Mouse (Mus musculus) midbrain, embryonic 11.5 days (tissue): ENCODE measurements at regions not wholly inside any gene's neighbourhood (a gene's known extent, or its start where the extent isn't known, plus 50 kb on each side); places are given as distances from the start of the nearest gene placed in this dataset.

Source experiments
- ATAC-seq: fragments of 200-750 bp; cut with Nextera tagmentation; 2 replicates; pipeline ENCODE4 v1.8.0; 2017; ENCODE audit warnings: moderate TSS enrichment, moderate library complexity; ENCODE audit not compliant: low FRiP score
- DNase-seq: peaks from one replicate; pipeline ENCODE4 v3.0.0; 2015; ENCODE audit warnings: low spot score; ENCODE audit errors: missing footprints
- H3K27ac ChIP-seq: fragments of 300-500 bp; sonication (generic); 2 replicates; pipeline ENCODE4 v1.5.1; 2014; ENCODE audit warnings: low read depth, low read length
- H3K27me3 ChIP-seq: fragments of 300-500 bp; sonication (generic); 2 replicates; pipeline ENCODE4 v1.6.1; 2014; ENCODE audit warnings: mild to moderate bottlenecking, low read length, moderate library complexity, mixed read lengths; ENCODE audit not compliant: control insufficient read depth, insufficient read depth
- H3K36me3 ChIP-seq: fragments of 300-500 bp; sonication (generic); 2 replicates; pipeline ENCODE4 v1.6.1; 2014; ENCODE audit warnings: mild to moderate bottlenecking, low read length, moderate library complexity, mixed read lengths; ENCODE audit not compliant: control insufficient read depth, insufficient read depth
- H3K4me1 ChIP-seq: fragments of 300-500 bp; sonication (generic); 2 replicates; pipeline ENCODE4 v1.6.1; 2014; ENCODE audit warnings: low read length; ENCODE audit not compliant: control insufficient read depth, insufficient read depth
- H3K4me2 ChIP-seq: fragments of 300-500 bp; sonication (generic); 2 replicates; pipeline ENCODE4 v1.6.1; 2014; ENCODE audit warnings: mild to moderate bottlenecking, moderate library complexity
- H3K4me3 ChIP-seq: fragments of 300-500 bp; sonication (generic); 2 replicates; pipeline ENCODE4 v1.5.1; 2014; ENCODE audit warnings: low read depth, low read length
- H3K9ac ChIP-seq: fragments of 300-500 bp; sonication (generic); 2 replicates; pipeline ENCODE4 v1.6.1; 2014; ENCODE audit warnings: low read length
- H3K9me3 ChIP-seq: fragments of 300-500 bp; sonication (generic); 2 replicates; pipeline ENCODE4 v1.6.1; 2016; ENCODE audit warnings: low read length; ENCODE audit not compliant: control insufficient read depth
- WGBS: fragments of 180-500 bp; shearing (Covaris S2); extraction: QIAGEN DNeasy Blood & Tissue Kit; methylation state at CpG from one replicate; pipeline ENCODE4 v1.1.7; 2014; 5-methylcytosine and 5-hydroxymethylcytosine counted together

- H3K4me2 ChIP-seq, result no peak overlapping the region
- no peaks in the 10 kb centered on the region for H3K27me3 ChIP-seq
- no peaks in the 10 kb centered on the region for H3K9me3 ChIP-seq
- ATAC-seq, result no peak
- 0 out of 2 replicates have a peak, but pooled peaks cover 2% of the 10 kb centered on the region for H3K4me1 ChIP-seq
- no peak overlapping the region for H3K27ac ChIP-seq
- H3K36me3 ChIP-seq, result no peaks in the 10 kb centered on the region
- WGBS, result 76% methylated on average over 3 of the region's 3 CpGs
- H3K4me3 ChIP-seq, result no peak overlapping the region
- H3K9ac ChIP-seq, result no peak overlapping the region
- no peak for DNase-seq
Measured at GRCm38 (mm10) chr10:122614720-122615119, 63.8 kb upstream of the Ppm1h start.

DNA sequence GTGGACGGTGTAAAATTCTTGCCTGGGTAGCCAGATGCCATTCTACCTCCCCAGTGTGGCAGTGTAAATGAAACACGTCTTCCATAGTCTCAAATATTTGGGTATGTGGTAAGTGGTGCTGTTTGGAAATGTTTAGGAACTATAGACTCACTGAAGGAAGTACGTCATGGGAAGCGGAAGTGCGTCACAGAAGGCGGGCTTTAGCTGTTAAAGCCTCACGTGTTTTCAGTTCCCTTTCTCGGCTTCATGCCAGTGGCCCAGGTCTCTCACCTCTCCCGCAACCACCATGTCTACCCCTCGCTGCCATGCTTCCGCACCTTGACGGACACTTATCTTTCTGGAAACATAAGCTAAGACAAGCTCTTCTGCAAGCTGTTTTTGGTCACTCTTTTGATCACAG, 62.9 kb upstream of the Ppm1h start:
- Histone ChIP-seq H3K4me1 (0 out of 2 replicates have a peak, but pooled peaks cover 2% of the 10 kb centered on the region), H3K4me3 (no peak overlapping the region), H3K4me2 (no peak overlapping the region), H3K9me3 (no peaks in the 10 kb centered on the region), H3K27ac (no peak overlapping the region), H3K9ac (no peak overlapping the region), H3K27me3 (no peaks in the 10 kb centered on the region), H3K36me3 (no peaks in the 10 kb centered on the region)
- DNase-seq, result no peak
- 92% methylated on average over 12 of the region's 12 CpGs for WGBS
- ATAC-seq, result no peak

DNA sequence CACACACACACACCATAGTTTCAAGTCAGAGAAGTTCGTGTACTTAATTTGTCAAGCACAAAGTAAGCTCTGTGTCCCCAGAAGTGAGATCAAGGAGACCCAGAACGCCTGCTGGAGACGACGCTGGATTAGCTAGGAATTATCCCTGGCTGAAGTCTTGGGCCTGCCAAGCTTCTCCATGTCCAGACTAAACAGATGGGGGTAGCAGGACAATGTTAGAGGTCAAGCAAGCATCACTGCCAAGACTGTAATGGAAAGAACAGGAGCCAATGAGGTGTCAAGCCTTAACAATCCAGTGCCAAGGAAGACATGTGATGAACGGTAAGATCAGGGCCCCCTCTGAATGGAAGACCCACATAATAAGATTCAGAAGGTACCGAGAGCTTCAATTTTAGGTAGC, 62.2 kb upstream of the Ppm1h start:
- H3K27ac ChIP-seq, result no peak overlapping the region
- WGBS, result 79% methylated on average over 6 of the region's 6 CpGs
- ATAC-seq, result no peak
- no peaks in the 10 kb centered on the region for H3K9me3 ChIP-seq
- no peak overlapping the region for H3K4me3 ChIP-seq
- no peak overlapping the region for H3K9ac ChIP-seq
- H3K4me2 ChIP-seq, result no peak overlapping the region
- no peak for DNase-seq
- no peaks in the 10 kb centered on the region for H3K27me3 ChIP-seq
- 0 out of 2 replicates have a peak, but pooled peaks cover 2% of the 10 kb centered on the region for H3K4me1 ChIP-seq
- no peaks in the 10 kb centered on the region for H3K36me3 ChIP-seq

GRCm38 (mm10) chr10:122618854-122619253, 59.7 kb upstream of the Ppm1h start:
- H3K9me3 ChIP-seq, result no peaks in the 10 kb centered on the region
- 0 out of 2 replicates have a peak, but pooled peaks cover 2% of the 10 kb centered on the region for H3K4me1 ChIP-seq
- DNase-seq (no peak), ATAC-seq (peak; percentile 81)
- WGBS, result 27% methylated on average over 3 of the region's 3 CpGs
- no peak overlapping the region for H3K9ac ChIP-seq
- H3K27ac ChIP-seq, result no peak overlapping the region
- H3K36me3 ChIP-seq, result no peaks in the 10 kb centered on the region
- H3K4me2 ChIP-seq, result no peak overlapping the region
- no peak overlapping the region for H3K4me3 ChIP-seq
- H3K27me3 ChIP-seq, result no peaks in the 10 kb centered on the region

- ATAC-seq, result peak; percentile 42; the same call in 1 of the 2 replicates
- Histone ChIP-seq H3K9ac (no peak overlapping the region), H3K9me3 (no peaks in the 10 kb centered on the region), H3K4me1 (0 out of 2 replicates have a peak, but pooled peaks cover 2% of the 10 kb centered on the region), H3K4me3 (no peak overlapping the region), H3K27me3 (no peaks in the 10 kb centered on the region), H3K4me2 (no peak overlapping the region), H3K27ac (no peak overlapping the region), H3K36me3 (no peaks in the 10 kb centered on the region)
- WGBS, result 58% methylated on average over 16 of the region's 16 CpGs
- peak; percentile 89 for DNase-seq
Measured at GRCm38 (mm10) chr10:122619406-122620116, 59.0 kb upstream of the Ppm1h start.
